Mouse (Mus musculus) forebrain, embryonic 10.5 days (tissue): ENCODE measurements around the gene B4galnt1. TPM values are rescaled to one million over a fixed set of nuclear protein-coding genes. Genes with fewer than 3 reads are reported as not detected.
A peak's percentile ranks its signal among the peaks of the same experiment; 100 is the strongest.

ENCODE experiments used
- DNase-seq: peaks from one replicate; pipeline ENCODE4 v3.0.0-alpha.2; 2017; ENCODE audit warnings: low spot score; ENCODE audit errors: extremely low spot score
- H3K27ac ChIP-seq: fragments of 300-500 bp; sonication (generic); 2 replicates; pipeline ENCODE4 v1.5.1; 2016; ENCODE audit warnings: mild to moderate bottlenecking
- H3K27me3 ChIP-seq: fragments of 300-500 bp; sonication (generic); 2 replicates; pipeline ENCODE4 v1.6.1; 2016; ENCODE audit warnings: mild to moderate bottlenecking; ENCODE audit not compliant: poor library complexity, severe bottlenecking
- H3K36me3 ChIP-seq: fragments of 300-500 bp; sonication (generic); replicated peaks from 2 replicates; pipeline ENCODE4 v1.6.1; 2016; ENCODE audit warnings: mild to moderate bottlenecking, moderate library complexity
- H3K4me1 ChIP-seq: fragments of 300-500 bp; sonication (generic); 2 replicates; pipeline ENCODE4 v1.6.1; 2016
- H3K4me3 ChIP-seq: fragments of 300-500 bp; sonication (generic); 2 replicates; pipeline ENCODE4 v1.5.1; 2016; ENCODE audit warnings: mild to moderate bottlenecking, moderate library complexity
- H3K9me3 ChIP-seq: fragments of 300-500 bp; sonication (generic); 2 replicates; pipeline ENCODE4 v1.6.1; 2016; ENCODE audit warnings: mild to moderate bottlenecking, moderate library complexity
- WGBS: fragments of 180-500 bp; shearing (Covaris S2); methylation state at CpG from one replicate; pipeline ENCODE4 v1.1.7; 2016; 5-methylcytosine and 5-hydroxymethylcytosine counted together
- polyA plus RNA-seq: library from polyadenylated mRNA; unstranded; fragments of >200 nt; fragmentation: Nextera tagmentation; extraction: Ambion mirVana; gene quantifications from 2 replicates; pipeline ENCODE4 v1.2.1, GENCODE M21; 2016

Gene B4galnt1
- polyA plus RNA-seq = 4.0 and 5.0 TPM in 2 replicates

DNA sequence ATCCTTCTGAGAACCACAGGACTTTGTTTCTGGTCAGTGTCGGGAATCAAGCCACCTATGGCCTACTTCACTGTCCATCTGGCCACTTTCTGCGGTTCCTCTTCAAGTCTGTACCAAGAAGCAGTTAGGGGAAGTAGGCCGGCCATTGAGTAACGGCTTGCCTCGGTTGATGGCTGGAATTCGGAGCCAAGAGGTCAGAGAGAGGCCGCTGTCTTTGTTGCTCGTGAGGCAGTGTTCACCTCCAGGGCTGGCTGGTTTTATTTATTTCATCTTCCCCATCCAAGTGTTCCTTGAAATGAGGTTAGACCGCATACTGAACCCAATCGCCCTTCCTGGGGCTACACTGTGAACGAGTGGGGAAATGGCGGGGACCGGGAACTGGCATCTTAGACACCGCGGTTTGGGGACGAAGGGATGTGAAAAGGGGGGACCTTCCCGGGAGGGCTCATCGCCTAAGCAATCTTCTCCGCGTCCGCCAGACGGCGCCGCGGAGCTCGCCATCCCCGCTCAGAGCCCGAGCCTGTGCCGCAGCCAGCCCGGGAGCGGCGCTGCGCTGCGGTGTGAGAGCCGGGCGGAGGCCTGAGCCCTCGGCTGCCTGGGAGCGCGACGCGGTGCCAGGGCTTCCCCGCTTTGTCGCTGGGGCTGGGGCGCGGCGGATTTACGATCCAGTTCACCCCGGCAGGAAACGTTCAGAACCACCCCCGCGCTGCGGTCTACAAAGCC is at the start of gene B4galnt1:
Gene B4galnt1 (plus strand): TSS at position 595 of the 723 bp plus-strand sequence.
- 2% methylated on average over 52 of the region's 52 CpGs for WGBS
- peaks cover 69% of the 10 kb centered on the region for H3K27me3 ChIP-seq
- no peaks in the 10 kb centered on the region for H3K36me3 ChIP-seq
- peaks cover 36% of the 10 kb centered on the region for H3K4me1 ChIP-seq
- DNase-seq = peak; percentile 80
- peak within 1 kb of the TSS; percentile 68 for H3K4me3 ChIP-seq
- H3K27ac ChIP-seq = peak within 1 kb of the TSS; percentile 82
- no peaks in the 10 kb centered on the region for H3K9me3 ChIP-seq

DNA sequence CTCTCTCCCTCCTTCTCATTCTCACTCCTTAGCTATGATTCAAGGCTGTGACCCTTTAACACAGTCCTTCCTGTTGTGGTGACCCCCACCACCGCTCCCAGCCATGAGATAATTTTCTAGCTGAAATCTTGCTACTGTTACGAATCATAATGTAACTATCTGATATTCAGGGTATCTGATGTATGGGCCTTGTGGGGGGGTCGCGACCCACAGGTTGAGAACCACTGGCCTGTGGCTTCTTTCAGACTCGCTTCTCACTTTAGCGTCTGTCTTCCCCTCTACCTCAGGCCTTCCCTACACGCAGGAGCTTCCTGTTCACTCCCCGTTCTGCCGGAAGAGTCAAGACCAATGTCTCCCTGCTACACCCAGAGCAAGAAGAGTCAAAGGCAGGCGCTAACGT is 46.6 kb upstream of the B4galnt1 start:
- WGBS = 93% methylated on average over 11 of the region's 11 CpGs
- Histone ChIP-seq H3K27ac (no peak overlapping the region), H3K36me3 (peaks cover 42% of the 10 kb centered on the region), H3K4me3 (no peak overlapping the region), H3K27me3 (no peaks in the 10 kb centered on the region), H3K4me1 (peaks cover 29% of the 10 kb centered on the region), H3K9me3 (no peaks in the 10 kb centered on the region)
- no peak for DNase-seq

DNA sequence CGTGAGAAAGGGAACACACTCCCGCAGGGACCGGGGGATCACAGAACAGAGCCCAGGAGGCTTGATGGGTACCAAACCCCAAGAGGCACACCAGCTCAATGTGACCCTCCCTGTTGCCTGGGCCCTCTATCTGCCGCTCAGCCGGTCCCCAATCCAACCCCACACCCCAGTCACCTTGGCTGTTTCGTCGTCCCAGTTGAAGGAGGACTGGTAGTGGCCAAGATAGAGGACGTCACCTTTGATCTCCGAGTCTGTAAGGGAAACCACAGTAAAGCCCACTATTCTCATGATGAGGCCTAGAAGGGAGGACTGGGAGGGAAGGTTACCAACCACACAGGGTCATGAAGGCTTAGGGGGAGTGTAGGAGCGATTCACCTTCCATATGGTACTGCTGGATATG is 45.8 kb upstream of the B4galnt1 start:
- Histone ChIP-seq H3K36me3 (peaks cover 42% of the 10 kb centered on the region), H3K4me3 (peak overlapping the region; percentile 8; the same call in 1 of the 2 replicates), H3K27ac (no peak overlapping the region), H3K9me3 (no peaks in the 10 kb centered on the region), H3K27me3 (no peaks in the 10 kb centered on the region), H3K4me1 (peaks cover 29% of the 10 kb centered on the region)
- no peak for DNase-seq
- WGBS = 94% methylated on average over 10 of the region's 10 CpGs

DNA sequence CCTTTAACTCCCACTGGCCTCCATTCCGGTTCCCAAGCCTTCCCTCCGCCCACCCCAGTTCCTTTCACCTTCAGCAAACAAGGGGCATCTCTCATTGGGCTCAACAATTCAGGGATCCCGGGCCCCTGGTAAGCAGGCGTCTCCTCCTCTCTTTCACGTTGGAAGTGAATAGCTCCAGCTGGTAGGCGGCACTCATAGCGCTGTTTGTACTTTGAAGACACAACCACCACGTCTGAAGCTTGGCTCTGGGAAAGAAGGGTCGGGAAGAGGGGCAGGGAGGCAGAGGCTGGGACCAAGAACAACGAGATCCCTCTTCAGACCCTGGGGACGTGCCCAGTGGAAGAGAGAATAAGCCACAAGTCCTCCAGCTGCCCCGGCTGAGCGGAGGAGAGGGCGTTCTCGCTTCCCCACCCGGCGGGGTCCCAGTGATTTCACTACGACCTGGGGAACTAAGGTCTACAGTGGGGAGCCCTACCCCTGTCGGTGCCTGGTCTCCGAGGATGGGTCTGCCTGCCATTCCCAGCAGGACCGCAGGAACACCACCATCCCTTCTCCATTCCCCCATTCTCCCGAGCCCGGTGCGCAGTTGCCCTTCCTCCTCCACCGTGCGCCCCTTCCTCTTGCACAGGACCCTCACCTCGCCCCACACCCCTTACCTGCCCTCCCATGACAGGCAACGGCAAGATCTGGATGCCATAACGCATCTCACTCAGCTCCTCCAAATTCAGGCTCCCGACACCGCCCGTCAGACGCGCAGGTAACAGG is 44.5 kb upstream of the B4galnt1 start:
- Histone ChIP-seq H3K9me3 (no peaks in the 10 kb centered on the region), H3K36me3 (peaks cover 40% of the 10 kb centered on the region), H3K27me3 (no peaks in the 10 kb centered on the region), H3K27ac (peak overlapping the region; percentile 82), H3K4me1 (peaks cover 29% of the 10 kb centered on the region), H3K4me3 (peak overlapping the region; percentile 94)
- DNase-seq = no peak
- WGBS = 5% methylated on average over 34 of the region's 34 CpGs

DNA sequence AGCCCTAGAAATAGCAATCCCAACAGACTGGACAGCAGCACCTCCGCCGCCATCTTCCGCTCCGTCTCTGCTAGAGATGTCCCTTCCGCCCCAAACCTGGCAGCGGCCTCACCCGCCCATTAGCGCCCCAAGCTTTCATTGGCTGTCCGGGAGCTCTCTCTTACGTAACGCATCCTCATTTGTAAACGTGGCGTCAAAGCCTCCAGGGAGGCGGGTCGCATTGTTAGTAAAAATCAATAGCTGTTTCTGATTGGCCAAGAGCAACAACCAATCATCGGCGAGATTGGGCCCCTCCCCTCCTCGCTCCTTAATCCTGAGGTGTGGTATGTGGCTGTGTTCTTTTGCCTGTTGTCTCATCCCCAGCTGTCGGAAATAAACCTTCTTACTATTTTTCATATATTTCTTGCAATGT is 44.0 kb upstream of the B4galnt1 start, which contains the start of gene Os9:
Gene Os9 (minus strand): TSS at position 66 of the 412 bp plus-strand sequence.
- peak; percentile 94 for DNase-seq
- Histone ChIP-seq H3K4me1 (peaks cover 29% of the 10 kb centered on the region), H3K36me3 (peaks cover 34% of the 10 kb centered on the region), H3K4me3 (peak within 1 kb of the TSS; percentile 94), H3K9me3 (no peaks in the 10 kb centered on the region), H3K27me3 (no peaks in the 10 kb centered on the region), H3K27ac (peak within 1 kb of the TSS; percentile 82)
- 0% methylated on average over 19 of the region's 19 CpGs for WGBS

- H3K9me3 ChIP-seq = no peaks in the 10 kb centered on the region
- peaks cover 25% of the 10 kb centered on the region for H3K36me3 ChIP-seq
- no peak overlapping the region for H3K4me3 ChIP-seq
- H3K27ac ChIP-seq = no peak overlapping the region
- WGBS = 83% methylated on average over 3 of the region's 3 CpGs
- no peak for DNase-seq
- peaks cover 29% of the 10 kb centered on the region for H3K4me1 ChIP-seq
- H3K27me3 ChIP-seq = no peaks in the 10 kb centered on the region
Measured at GRCm38 (mm10) chr10:127122018-127122417, 43.0 kb upstream of the B4galnt1 start.

DNA sequence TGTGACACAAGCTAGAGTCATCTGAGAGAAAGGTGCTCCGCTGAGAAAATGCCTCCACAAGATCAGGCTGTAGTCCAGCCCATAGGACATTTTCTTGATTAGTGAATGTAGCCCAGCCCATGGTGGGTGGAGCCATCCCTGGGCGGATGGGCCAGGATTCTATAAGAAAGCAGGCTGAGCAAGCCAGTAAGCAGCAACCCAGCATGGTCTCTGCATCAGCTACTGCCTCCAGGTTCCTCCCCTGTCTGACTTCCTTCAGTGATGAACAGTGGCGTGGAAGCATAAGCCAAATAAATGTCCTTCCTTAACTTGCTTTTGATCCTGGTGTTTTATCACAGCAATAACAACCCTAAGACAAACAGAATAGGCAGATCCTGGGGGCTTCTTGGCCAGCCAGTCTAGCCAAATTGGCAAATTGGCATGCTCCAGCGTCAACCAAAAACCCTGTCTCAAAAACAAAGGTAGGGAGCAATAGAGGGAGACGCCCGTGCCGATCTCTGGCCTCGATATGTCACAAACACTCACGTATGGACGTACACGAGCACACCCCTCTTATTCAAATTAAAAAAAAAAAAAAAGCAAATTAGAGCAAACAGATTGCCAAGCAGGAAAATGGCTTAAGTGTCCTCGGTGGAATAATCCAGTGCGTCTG is 42.1 kb upstream of the B4galnt1 start:
- peak overlapping the region; percentile 20; the same call in 1 of the 2 replicates for H3K27ac ChIP-seq
- 10% methylated on average over 13 of the region's 13 CpGs for WGBS

GRCm38 (mm10) chr10:127123436-127123805 is 41.6 kb upstream of the B4galnt1 start:
- Histone ChIP-seq H3K4me3 (peak overlapping the region; percentile 44), H3K36me3 (peaks cover 11% of the 10 kb centered on the region), H3K4me1 (peaks cover 29% of the 10 kb centered on the region), H3K27ac (peak overlapping the region; percentile 20; the same call in 1 of the 2 replicates), H3K27me3 (no peaks in the 10 kb centered on the region), H3K9me3 (no peaks in the 10 kb centered on the region)
- 10% methylated on average over 4 of the region's 4 CpGs for WGBS
- peak; percentile 52 for DNase-seq

More for the DNA sequence above, 42.1 kb upstream of the B4galnt1 start:
- H3K27me3 ChIP-seq = no peaks in the 10 kb centered on the region
- H3K36me3 ChIP-seq = peaks cover 16% of the 10 kb centered on the region
- H3K4me1 ChIP-seq = peaks cover 29% of the 10 kb centered on the region
- no peaks in the 10 kb centered on the region for H3K9me3 ChIP-seq
- peak; percentile 41 for DNase-seq
- peak overlapping the region; percentile 44 for H3K4me3 ChIP-seq

GRCm38 (mm10) chr10:127125210-127126001 is 39.6 kb upstream of the B4galnt1 start:
- Histone ChIP-seq H3K36me3 (no peaks in the 10 kb centered on the region), H3K9me3 (no peaks in the 10 kb centered on the region), H3K4me1 (peaks cover 22% of the 10 kb centered on the region), H3K27me3 (no peaks in the 10 kb centered on the region), H3K27ac (no peak overlapping the region), H3K4me3 (no peak overlapping the region)
- 76% methylated on average over 9 of the region's 9 CpGs for WGBS
- peak; percentile 21 for DNase-seq

DNA sequence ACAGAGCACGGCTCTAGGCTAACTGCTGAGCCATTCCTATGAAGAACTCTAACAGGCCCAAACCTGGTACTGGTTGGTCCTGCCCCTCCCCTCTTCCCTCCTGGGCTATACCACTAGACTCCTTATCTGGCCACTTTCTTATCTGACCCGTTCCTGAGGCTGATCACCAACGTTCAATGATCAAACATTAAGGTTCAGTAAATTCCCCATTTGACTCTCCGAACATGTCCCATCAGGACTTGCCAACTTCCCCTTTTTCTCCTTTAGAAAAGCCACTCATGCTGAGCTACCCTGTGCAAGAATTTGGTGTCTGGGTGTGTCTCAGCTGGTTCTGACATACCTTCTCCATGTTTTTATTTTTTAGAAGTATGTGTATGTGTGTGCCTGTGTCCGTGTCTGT is 38.4 kb upstream of the B4galnt1 start:
- no peaks in the 10 kb centered on the region for H3K9me3 ChIP-seq
- no peak for DNase-seq
- 87% methylated on average over 5 of the region's 5 CpGs for WGBS
- H3K4me1 ChIP-seq = peaks cover 18% of the 10 kb centered on the region
- H3K36me3 ChIP-seq = no peaks in the 10 kb centered on the region
- H3K27me3 ChIP-seq = no peaks in the 10 kb centered on the region
- H3K27ac ChIP-seq = no peak overlapping the region
- H3K4me3 ChIP-seq = no peak overlapping the region

DNA sequence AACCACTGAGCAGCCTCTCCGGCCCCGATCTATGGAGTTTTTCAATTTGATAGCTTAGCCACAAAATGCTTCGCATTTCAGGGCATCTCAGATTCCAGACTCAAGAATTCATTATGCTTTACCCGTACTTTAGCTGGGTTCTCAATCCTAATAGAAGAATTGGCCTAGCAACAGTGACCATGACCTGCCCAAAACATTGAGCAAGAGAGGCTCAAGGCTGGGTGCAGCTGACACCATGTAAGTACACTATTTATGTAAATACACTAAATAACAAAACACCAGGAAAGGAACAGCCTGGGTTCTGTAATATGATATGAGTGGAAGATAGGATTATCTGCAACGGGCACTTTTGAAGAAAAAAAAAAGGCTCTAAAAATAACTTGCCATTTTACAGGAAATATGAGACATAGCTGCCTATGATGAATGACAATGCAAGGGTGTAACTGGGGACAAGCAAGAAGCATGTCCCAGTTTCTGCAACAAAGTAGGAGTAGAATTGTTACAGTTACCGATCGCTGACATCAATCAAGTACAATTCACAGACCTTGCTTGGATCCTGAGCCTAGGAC is 37.2 kb upstream of the B4galnt1 start:
- Histone ChIP-seq H3K4me3 (no peak overlapping the region), H3K4me1 (peaks cover 12% of the 10 kb centered on the region), H3K9me3 (no peaks in the 10 kb centered on the region), H3K27me3 (no peaks in the 10 kb centered on the region), H3K36me3 (no peaks in the 10 kb centered on the region), H3K27ac (no peak overlapping the region)
- 86% methylated on average over 7 of the region's 7 CpGs for WGBS
- no peak for DNase-seq

GRCm38 (mm10) chr10:127129431-127129830 is 35.6 kb upstream of the B4galnt1 start:
- Histone ChIP-seq H3K36me3 (no peaks in the 10 kb centered on the region), H3K9me3 (no peaks in the 10 kb centered on the region), H3K27ac (no peak overlapping the region), H3K27me3 (no peaks in the 10 kb centered on the region), H3K4me3 (no peak overlapping the region), H3K4me1 (0 out of 2 replicates have a peak, but pooled peaks cover 5% of the 10 kb centered on the region)
- 66% methylated on average over 4 of the region's 4 CpGs for WGBS
- DNase-seq = no peak
